Mouse (Mus musculus): Measurements from ENCODE around the gene Rpl34. TPM values are rescaled to one million over a fixed set of nuclear protein-coding genes. Genes with fewer than 3 reads are reported as not detected.

The Rpl34 gene
- 359 and 391 TPM in 2 replicates for total RNA-seq (2015; ENCODE audit: low replicate concordance)
- total RNA-seq (2017; ENCODE audit: low replicate concordance), result 424 and 588 TPM in 2 replicates

DNA sequence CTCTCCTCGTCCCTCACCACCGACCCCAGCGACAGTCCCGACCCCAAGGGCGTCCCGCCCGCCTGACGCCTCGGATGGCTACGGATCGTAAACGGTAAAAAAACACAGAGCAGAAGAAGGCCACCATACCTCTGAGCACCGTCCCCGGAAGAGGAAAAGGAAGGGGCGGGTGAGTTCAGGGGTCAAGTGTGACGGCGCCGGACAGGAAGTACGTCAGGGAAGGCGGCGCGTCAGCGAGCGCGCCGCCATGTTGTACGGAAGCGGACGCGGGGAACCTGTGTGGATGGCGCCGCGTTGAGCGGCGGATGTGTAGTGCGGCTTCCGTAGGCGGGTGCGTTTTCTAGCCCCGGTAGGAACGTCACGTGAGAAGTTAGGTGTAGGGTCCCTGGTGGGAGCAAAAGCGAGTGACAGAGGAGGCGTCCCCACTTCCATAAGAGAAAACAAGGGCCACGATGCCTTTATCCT is at the start of gene Rpl34:
Gene Rpl34, minus strand, starts transcription at position 210 of the 465 bp plus-strand sequence.
- ATAC-seq (replicated peaks; ENCODE audit: low FRiP score, poor library complexity, severe bottlenecking), result peak; percentile 98

DNA sequence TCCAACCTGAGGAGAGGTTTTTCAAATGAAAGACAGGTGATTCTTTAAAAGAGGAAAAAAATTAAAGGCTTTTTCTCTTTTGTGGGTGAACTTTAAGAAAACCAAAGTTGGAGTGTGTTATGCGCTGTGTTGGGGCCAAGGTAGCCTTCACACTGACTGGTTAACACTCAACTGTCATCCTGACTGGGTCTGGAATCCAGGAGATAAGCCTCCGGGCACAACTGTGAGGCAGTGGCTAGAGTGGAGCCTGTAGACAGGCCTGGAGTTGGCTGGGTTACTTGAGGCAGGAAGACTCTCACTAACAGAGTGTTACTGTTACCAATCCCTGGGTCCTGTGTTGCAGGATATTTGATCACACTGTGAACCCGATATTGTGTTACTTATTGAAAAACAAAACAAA is 38.0 kb upstream of the Rpl34 start:
- no peak for ATAC-seq (replicated peaks; ENCODE audit: low FRiP score, poor library complexity, severe bottlenecking)

GRCm38 (mm10) chr3:130764091-130764490 is 33.9 kb upstream of the Rpl34 start:
- no peak for ATAC-seq (replicated peaks; ENCODE audit: low FRiP score, poor library complexity, severe bottlenecking)

DNA sequence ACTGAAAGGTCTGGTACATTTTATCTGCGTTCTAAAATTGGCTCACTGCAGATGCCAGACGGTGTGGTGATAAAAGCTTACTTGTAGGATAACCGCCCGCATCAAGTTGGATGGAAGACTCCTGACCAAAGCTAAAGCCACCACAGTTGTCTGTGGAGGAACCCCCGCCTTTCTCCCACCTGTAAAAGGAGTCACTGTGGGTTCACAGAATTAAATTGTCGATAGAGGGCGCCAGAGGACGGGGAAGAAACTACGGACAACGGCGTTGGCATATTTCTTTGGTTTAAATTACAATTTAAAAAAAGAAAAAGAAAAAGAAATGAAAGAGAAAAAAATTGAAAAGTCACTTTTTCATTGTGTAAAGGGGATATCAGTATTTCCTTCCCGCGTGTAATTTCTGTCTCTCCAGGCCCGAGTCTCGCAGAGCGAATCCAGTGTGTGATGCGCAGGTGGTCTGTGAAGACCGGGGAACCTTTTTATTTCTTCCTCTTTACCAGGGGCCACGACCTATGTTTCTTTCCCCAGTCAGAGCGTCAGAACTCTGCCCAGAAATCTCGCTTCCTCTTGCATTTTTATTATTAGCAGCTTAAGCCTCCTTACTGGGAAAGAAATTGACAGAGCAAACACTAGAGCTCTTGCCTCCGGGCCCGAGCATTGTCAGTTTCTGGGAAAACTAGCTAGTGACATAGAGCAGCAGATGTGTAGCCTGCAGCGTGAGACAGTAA is 30.7 kb upstream of the Rpl34 start:
- ATAC-seq (replicated peaks; ENCODE audit: low FRiP score, poor library complexity, severe bottlenecking), result no peak

GRCm38 (mm10) chr3:130758157-130758841 is 28.1 kb upstream of the Rpl34 start:
- no peak for ATAC-seq (replicated peaks; ENCODE audit: low FRiP score, poor library complexity, severe bottlenecking)

- ATAC-seq (replicated peaks; ENCODE audit: low FRiP score, poor library complexity, severe bottlenecking), result no peak
Measured at GRCm38 (mm10) chr3:130757117-130757852, 27.1 kb upstream of the Rpl34 start.

DNA sequence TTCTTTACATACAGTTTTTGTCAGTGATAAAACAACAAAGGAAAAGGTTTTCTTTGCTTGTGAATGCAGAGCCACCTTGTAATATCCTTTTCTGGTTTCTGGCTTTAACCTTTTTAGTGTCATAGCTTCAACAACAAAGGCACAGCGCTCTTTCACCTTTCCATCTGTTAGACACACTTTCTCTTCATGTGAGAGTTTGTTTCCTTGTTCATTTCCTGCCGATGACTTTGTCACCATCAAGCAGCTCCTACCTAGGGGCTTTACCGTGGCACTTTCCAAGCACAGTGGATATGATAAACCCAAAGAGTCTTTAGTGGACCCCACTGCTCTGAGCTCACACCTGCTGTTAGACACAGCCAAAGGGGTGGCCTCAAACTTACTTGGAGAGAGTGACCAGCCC is 19.0 kb upstream of the Rpl34 start:
- no peak for ATAC-seq (replicated peaks; ENCODE audit: low FRiP score, poor library complexity, severe bottlenecking)

DNA sequence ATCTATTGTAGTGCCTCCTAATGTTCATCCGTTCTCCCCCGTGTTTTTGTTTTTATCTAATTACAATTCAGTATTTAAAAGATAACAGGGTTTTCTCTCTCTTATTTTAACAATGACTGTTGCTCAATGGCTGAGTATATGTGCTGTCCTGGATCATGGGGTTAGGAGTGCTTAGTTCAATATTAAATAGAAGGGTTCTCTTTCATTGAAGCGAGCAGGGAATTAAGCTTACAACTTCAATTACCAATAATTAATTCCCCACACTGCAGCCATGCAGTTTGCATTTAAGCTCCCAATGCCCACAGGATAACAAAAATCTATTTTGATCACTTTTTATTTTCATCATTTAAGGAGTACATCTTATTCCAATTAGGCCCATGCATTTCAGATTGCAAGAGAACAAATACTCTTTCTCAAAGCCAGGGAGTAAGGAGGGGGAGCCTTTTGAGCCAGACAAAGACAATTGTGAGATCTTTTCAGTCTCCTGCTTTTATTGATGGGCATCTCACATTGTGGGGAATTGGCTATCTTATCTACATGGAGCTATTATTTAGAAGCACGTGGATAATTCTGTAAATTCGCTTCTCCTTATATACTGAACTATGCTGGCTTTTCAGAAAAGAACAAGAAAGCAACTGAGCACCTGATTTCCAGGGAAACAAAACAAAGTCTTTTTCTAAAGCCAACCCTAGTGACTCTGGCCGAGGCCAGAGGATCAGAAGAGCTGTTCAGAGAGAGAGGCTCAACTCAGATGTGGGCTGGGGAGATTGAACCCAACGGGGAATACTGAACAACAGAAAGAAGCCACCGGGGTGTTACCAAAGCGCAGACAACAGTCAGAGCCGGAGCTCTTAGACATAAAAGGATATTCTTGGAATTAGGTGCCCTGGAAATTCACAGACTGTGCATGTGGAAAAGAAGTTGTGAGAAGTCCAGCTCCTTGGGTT is 16.7 kb upstream of the Rpl34 start:
- no peak for ATAC-seq (replicated peaks; ENCODE audit: low FRiP score, poor library complexity, severe bottlenecking)

DNA sequence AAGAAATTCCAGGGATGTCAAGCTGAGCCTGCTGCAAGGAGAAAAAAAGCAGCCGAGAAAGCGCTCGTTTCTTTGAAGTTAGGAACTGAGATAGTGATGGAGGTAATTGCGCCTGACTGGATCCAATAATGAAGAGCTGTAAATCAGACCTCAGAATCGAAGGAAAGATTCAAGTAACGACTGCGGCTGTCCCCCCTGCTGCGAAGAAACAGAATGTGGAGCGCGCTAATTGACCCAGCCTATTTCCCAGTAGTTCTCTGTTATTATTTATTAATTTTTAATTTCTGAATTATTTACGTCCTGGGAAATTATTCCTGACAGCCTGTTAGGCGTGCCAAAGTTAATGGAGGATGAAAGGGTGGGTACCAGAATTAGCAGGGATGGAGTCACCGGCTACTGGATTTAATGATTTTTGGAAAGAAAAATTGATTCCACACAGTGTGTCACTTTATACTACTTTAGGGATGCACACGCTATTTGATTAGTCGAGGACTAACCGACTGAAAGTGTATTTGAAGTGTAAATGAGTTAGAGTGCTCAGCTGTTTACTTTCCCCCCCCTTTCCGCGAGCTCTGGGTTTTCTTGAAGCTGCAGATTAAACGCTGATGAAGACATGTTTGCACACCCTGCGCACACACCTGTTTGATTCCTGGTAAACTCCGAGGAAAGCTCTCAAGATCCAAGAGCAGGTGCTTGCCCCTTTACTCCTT is 7.6 kb upstream of the Rpl34 start:
- ATAC-seq (replicated peaks; ENCODE audit: low FRiP score, poor library complexity, severe bottlenecking), result no peak

DNA sequence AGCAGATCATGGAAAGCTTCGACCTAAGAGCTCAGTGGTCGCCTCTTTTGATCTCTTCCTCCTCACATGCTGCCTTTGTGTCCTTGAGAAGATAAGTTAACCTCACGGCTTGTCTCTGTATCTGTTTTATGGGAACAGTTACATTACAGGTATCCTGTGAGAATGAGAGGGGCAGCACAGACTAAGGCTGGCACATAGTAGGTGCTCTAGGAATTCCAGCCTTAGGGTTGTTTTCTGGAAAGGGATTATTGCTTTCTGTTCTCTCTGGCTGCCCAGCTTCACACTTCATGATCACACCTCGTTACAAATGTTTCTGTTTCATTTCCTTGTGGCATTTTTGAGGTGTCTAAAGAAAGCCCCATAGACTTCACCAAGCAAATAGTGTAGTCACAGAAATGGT is 6.6 kb upstream of the Rpl34 start:
- no peak for ATAC-seq (replicated peaks; ENCODE audit: low FRiP score, poor library complexity, severe bottlenecking)

GRCm38 (mm10) chr3:130729472-130730188 is 568 bp downstream of the Rpl34 start:
- ATAC-seq (replicated peaks; ENCODE audit: low FRiP score, poor library complexity, severe bottlenecking), result peak; percentile 75

GRCm38 (mm10) chr3:130727676-130728075 is 2.5 kb downstream of the Rpl34 start:
- ATAC-seq (replicated peaks; ENCODE audit: low FRiP score, poor library complexity, severe bottlenecking), result no peak

- ATAC-seq (replicated peaks; ENCODE audit: low FRiP score, poor library complexity, severe bottlenecking), result no peak
Measured at GRCm38 (mm10) chr3:130727036-130727435, 3.2 kb downstream of the Rpl34 start.

- ATAC-seq (replicated peaks; ENCODE audit: low FRiP score, poor library complexity, severe bottlenecking), result no peak
Measured at GRCm38 (mm10) chr3:130725718-130726117, 4.5 kb downstream of the Rpl34 start.

DNA sequence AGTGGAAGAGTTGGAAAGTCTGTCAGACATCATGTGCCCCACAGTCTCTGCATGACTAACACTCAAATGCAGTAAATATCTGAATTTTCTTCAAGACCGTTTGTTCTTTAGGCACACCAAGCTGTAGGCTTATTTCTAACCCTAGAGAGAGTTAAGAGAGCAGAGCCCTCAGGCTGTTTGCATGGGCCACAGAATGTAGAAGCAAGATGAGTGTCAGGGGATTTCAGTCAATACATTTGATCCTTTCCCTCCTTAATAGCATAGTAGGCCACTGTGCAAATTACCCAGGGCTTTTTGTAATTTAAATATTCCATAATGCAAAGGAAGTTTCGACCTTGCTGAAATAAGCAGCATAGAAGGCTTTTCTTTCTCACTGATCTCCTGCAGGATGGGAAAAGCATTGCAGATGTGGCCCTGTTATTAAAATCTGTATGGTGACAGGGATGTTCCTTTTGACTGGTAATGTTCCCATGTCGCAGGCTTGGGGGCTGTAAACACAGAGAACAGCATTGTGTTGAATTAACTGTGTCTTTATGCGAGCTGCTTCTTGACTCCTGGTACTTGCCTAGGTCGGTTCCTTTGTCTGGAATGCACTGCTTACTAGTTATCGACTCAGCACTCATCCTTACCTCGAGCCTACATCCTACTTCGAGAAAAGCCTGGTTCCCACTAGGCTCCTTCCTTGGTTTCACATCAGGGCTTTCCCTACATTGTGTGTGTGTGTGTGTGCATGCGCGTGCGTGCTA is 7.3 kb downstream of the Rpl34 start:
- ATAC-seq (replicated peaks; ENCODE audit: low FRiP score, poor library complexity, severe bottlenecking), result no peak

DNA sequence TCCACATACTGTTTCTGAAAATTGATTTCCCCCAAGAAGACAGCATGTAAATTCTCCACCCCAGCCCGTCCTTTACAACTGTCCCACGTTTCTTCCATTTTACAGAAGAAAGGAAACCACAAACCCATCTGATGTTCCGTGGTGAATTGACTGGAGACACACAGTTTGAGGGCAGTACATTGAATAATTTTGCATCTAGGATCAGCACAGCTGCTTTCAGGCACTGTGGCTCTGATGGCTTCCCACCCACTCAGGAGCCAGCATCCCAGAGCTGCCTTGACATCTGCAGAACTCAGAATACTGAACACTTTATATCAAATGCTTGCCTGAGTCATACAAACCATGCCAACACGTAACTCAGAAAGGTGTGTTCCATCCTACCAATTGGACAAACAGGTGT is 10.0 kb downstream of the Rpl34 start:
- ATAC-seq (replicated peaks; ENCODE audit: low FRiP score, poor library complexity, severe bottlenecking), result no peak

DNA sequence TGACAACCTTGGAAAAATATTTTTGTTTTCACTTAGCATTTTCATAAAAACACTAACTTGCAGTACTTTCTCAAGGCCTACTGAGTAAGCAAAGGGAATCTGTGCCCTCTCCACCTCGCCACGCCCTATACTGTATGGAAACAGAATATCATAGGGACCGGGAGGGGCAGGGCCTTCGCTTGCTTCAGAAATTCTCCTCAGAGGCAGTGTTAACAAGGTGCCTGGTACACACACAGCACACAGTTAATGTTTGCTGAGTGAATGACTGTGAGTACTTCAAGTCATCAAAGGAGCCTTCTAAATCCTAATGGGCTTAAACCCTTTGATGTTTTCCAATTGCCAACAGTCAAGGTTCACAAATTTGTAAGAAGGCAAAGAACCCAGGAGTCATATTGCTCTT is 11.3 kb downstream of the Rpl34 start:
- no peak for ATAC-seq (replicated peaks; ENCODE audit: low FRiP score, poor library complexity, severe bottlenecking)

- ATAC-seq (replicated peaks; ENCODE audit: low FRiP score, poor library complexity, severe bottlenecking), result no peak
Measured at GRCm38 (mm10) chr3:130716555-130716954, 13.6 kb downstream of the Rpl34 start.

Data from erythroblast, adult 5-6 weeks (primary cell).